Mouse (Mus musculus): ENCODE data around the gene Lcn9.
A peak's percentile ranks its signal among the peaks of the same experiment; 100 is the strongest.

The Lcn9 gene

DNA sequence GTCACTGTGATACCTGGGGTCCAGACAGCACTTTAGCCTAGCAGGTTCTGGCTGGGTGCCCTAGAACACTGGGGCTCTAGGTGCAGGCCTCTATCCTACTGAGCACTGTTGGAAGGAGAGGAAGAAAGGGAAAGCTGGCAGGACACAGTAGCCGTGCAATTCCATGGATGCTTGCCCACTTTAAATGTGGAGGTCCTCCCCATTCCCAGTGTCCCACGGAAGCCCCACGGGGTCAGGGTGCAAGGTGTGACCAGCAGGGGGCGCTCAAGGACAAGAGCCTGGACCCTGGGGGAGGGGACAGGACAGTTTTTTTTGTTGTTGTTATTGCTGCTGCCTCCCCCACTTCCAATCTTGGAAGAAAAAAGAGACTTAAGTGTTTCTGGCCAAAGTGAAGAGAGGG lies 27.4 kb downstream of the Lcn9 start:
- DNase-seq: peak; percentile 49

DNA sequence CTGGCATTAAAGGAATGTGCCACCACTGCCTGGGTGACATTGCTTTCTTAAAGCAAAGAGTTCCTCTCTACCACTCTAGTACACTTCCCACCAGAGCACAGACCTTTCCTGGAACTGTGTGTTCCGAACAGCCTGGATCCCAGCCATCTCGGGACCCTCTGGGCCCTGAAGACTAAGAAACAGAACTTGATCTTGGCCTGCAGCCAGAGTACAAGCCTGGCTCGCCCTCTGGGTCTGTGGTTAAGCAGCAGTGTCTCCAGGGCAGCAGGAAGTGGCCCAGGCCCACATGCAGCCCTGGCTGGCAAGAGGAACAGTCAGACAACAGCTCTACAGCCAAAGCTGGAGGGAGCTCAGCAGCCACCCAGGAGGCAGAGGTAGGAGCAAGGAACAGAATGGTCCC lies 29.7 kb downstream of the Lcn9 start:
- DNase-seq: no peak

DNA sequence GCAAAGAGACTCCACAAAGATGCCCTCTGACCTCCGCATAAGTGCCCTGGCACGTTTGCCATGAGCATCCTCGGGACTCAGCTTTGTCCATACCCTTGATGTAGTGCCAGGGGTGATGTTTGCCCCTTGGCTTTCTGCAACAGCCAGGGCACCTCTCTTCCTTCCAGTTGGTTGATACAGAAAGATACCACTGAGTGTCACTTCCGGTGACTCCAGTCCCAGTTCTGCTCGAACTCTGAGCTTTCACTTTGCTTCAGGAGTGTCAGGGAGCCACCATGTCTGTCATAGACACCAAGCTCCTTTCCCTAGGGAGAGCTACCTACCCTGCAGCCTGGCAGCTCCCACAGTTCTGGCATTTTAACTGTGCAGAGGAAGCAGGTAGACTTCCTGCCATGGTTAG lies 31.0 kb downstream of the Lcn9 start:
- no peak for DNase-seq

DNA sequence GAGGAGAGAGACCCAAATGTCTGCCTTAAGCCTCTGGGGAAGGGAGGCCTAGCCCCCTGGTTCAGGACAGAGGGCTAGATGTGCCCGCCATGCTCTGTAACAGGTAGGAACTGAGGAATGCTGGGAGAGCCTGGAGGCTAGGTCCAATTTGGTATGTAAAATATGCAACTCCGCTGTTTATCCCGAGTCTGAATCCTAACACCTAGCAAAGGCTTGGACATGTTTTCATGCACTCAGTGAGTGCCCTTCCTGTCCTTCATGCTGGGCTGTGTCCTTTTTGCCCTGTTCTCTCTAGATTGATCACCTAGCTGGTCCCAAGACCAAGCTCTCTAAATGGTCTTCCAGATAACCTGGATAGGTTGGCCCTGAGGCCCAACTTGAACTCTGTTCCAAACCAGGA lies 36.9 kb downstream of the Lcn9 start:
- no peak for DNase-seq

DNA sequence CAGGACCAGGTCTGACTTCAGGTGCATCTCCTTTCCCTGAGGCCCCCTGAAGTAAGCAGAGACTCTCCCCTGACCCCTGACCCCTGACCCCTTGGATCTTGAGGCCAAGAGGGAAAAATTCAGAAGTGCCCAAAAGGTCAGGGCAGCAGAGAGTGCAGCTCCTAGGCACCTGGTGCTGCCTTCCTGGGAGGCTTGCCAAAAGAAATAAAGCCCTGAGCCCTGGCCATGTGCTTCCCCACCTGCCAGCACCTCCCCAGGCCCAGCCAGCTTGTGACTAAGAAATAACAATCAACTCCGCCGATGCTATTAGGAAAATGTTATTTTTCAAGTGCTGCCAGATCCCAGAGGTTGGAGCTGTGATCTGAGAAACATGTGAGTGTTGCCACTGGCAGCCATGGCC lies 39.1 kb downstream of the Lcn9 start:
- DNase-seq: no peak

DNA sequence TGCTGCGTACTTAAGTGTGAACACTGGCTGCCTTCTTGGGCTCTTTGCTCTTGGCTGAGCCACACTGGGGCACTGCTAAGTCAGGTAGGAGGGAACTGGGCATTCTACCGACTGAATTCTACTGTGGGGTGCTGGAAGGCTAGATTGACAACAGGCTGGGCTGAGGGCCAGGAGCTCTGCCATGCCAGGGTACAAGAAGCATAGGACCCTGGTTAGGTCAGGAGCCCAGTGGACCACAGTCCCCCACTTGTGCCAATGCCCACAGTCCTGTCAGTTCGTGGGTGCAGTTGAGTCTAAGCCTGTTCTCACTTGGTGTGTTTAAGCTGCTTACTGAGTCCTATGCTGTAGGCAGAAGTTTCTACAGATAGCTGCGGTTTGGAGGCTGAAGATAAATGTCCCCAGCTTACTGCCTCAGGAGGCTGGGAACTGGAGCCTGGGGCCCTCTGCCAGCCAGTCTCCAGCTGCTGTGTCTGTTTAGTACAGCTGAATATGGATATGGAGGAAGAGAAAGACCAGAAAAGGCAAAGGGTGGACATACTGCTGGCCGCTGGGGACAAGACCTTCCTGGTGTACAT lies 39.8 kb downstream of the Lcn9 start:
- no peak for DNase-seq

DNA sequence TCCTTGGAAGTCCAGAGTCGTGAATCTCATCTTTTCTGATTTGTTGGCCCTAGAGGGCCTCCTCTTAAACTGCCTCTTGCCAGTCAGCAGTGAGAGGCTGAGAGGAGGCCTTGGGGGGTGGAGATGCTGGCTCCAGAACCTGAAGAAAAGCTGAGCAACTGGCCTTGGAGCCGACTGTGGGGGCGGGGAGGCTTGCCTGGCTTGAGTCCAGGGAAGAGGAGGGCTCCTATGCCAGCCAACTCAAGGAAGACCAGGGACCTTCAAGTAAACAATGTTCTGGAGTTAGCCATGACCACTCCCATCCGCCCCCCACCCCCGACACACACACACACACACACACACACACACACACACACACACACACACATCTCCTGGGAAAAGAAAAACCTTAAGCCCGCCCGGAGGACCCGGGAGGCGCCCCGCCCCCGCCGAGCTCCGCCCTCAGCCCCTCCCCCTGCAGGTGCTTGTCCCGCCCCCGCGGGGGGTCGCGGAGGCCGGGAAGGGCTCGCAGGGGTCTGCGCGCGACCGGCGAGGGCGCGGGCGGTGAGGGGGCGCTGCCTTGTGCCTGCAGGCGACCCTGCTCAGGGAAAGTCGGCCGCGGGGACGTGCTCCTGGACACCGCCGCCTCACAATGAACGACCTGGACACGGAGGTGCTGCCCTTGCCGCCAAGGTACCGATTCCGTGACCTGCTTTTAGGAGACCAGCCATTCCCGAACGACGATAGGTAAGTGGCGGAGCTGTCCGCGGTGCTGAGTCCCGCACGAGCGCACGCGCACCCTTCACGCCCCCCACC lies 40.6 kb downstream of the Lcn9 start, which contains the start of gene Kcnt1:
Kcnt1 (plus strand) TSS at position 398 of the 795 bp plus-strand sequence.
- DNase-seq: peak; percentile 71

DNA sequence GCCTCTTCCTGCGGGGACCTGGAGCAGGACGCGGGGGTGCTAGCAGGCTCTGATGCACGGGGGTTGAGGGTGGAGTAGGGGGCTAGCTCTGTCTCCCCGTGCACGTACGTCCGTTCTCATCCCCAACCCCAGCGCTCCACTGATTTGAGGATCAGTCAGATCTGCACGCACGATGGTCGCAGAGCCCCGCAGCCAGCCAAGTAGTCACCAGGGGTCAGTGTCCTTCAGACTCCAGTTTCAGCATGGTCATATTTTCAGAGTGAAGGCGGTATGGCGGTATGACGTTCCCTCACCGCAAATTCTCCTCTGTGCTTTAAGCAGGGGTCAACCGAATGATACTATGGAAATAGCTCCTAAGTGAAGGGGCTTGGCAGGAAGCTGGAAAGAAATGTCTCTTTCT lies 41.3 kb downstream of the Lcn9 start:
- peak; percentile 30 for DNase-seq

DNA sequence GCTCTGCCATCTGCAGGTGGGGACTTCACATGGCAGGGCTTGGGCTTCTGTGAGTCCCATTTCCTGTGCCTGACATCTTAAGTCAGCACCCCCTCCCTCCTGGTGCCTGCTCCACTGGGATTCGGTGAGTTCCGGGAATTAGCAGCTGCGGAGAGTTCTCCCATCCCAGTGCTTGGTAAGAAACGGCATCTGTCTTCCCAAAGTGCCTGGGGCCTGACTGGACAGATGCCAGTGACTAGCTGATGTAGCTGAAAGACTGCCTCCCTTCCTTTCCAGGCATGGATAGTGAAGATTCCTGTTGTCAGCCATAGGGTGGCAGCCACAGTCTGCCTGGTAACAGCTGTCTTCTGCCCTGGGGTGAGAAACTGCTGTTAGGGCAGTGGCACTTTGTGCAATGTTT lies 42.5 kb downstream of the Lcn9 start:
- peak; percentile 11 for DNase-seq

DNA sequence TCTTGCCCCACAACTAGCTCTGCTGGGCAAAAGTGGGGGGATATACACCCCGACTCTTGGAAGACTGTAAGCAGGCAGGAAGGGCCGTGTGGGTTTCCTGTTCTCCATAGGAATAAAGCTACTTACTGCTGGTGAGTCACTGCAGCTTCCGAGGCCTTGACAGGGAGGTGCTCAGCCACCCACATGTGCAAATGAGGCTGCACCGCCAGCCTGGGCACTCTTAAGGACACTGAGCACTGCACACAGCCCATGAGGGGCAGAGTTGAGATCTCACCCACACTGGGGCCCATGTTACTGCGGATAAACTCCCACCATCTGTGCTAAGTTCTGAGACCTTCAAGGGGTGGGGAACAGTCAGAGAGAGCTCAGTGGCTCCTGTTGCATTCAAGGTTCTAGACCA lies 43.7 kb downstream of the Lcn9 start:
- DNase-seq: no peak

All from embryo, embryonic 11 days (tissue).